Mouse (Mus musculus) embryonic facial prominence, embryonic 13.5 days (tissue): Measurements from ENCODE around the gene Mettl17. TPM values are rescaled to one million over a fixed set of nuclear protein-coding genes. Genes with fewer than 3 reads are reported as not detected.
"Not testable (repeated sequence)": the region's sequence is repeated elsewhere in the genome, so short reads cannot be mapped to it uniquely, and the experiment has no call there.

ENCODE experiments used
- ATAC-seq: fragments of 200-750 bp; cut with Nextera tagmentation; 2 replicates; pipeline ENCODE4 v1.8.0; 2017; ENCODE audit warnings: low read depth; ENCODE audit not compliant: insufficient number of reproducible peaks, insufficient read depth, low FRiP score, low TSS enrichment
- H3K27ac ChIP-seq: fragments of 300-500 bp; sonication (generic); 2 replicates; pipeline ENCODE4 v1.5.1; 2015; ENCODE audit warnings: moderate library complexity, mild to moderate bottlenecking, inconsistent platforms
- H3K27me3 ChIP-seq: fragments of 300-500 bp; sonication (generic); 2 replicates; pipeline ENCODE4 v1.6.1; 2015; ENCODE audit warnings: mild to moderate bottlenecking, inconsistent platforms
- H3K36me3 ChIP-seq: fragments of 300-500 bp; sonication (generic); 2 replicates; pipeline ENCODE4 v1.6.1; 2015; ENCODE audit warnings: mild to moderate bottlenecking, inconsistent platforms
- H3K4me1 ChIP-seq: fragments of 300-500 bp; sonication (generic); 2 replicates; pipeline ENCODE4 v1.6.1; 2015; ENCODE audit warnings: inconsistent platforms
- H3K4me2 ChIP-seq: fragments of 300-500 bp; sonication (generic); 2 replicates; pipeline ENCODE4 v1.6.1; 2015; ENCODE audit warnings: moderate library complexity, mild to moderate bottlenecking, inconsistent platforms
- H3K4me3 ChIP-seq: fragments of 300-500 bp; sonication (generic); 2 replicates; pipeline ENCODE4 v1.5.1; 2015; ENCODE audit warnings: mild to moderate bottlenecking, inconsistent platforms
- H3K9ac ChIP-seq: fragments of 300-500 bp; sonication (generic); 2 replicates; pipeline ENCODE4 v1.6.1; 2015; ENCODE audit warnings: mild to moderate bottlenecking, inconsistent platforms
- H3K9me3 ChIP-seq: fragments of 300-500 bp; sonication (generic); 2 replicates; pipeline ENCODE4 v1.6.1; 2016; ENCODE audit warnings: inconsistent platforms
- WGBS: fragments of 180-500 bp; shearing (Covaris S2); methylation state at CpG from one replicate; pipeline ENCODE4 v1.1.7; 2015; ENCODE audit warnings: mixed read lengths; 5-methylcytosine and 5-hydroxymethylcytosine counted together
- polyA plus RNA-seq: library from polyadenylated mRNA; unstranded; fragments of >200 nt; fragmentation: Nextera tagmentation; extraction: Ambion mirVana; gene quantifications from 2 replicates; pipeline ENCODE4 v1.2.1, GENCODE M21; 2015

The Mettl17 gene
- polyA plus RNA-seq, 1 experiment from 2014 or later: 54.2 TPM

DNA sequence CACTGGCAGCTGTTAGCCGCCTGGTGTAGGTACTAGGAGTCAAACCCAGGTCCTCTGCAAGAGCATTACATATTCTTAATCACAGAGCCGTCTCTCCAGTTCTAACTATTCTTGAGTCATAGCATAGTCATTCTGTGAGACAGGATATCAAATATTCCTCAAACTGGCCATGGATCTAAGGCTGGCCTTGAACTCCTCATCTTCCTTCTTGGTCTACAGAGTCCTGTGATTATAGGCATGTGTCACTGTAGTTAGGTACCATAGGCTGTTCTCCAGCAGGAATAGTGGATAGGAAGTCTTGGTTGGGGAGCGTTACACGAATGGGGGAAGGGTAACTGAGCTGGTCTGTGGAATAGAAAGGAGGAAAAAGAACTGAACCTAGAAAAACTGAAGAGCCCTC is 31.9 kb downstream of the Mettl17 start:
- 86% methylated on average over 4 of the region's 4 CpGs for WGBS
- Histone ChIP-seq H3K4me3 (no peak overlapping the region), H3K27me3 (no peaks in the 10 kb centered on the region), H3K4me2 (no peak overlapping the region), H3K27ac (no peak overlapping the region), H3K4me1 (peaks cover 26% of the 10 kb centered on the region), H3K9ac (no peak overlapping the region), H3K9me3 (no peaks in the 10 kb centered on the region), H3K36me3 (no peaks in the 10 kb centered on the region)
- ATAC-seq: no peak

DNA sequence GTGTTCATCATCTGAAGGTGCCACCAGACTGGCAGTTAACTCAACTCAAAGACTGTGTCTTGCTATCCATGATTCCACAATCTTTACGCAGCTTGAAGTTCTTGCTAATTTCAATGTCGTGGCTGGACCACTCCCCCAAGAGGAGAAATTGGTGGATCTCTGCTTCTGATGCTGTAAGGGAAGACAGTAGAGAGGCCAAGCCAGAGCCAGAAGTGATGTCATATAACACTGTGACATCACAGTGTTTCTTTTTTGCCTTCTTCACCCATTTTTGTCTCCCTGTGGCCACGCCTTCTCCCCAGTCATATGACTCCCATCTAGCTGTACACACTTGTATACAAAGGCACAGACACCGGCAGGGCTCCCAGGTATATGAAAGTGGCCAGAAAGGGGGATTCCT is 33.5 kb downstream of the Mettl17 start, which contains the start of gene Tppp2:
Tppp2 (plus strand) TSS at position 301 of the 400 bp plus-strand sequence.
- WGBS: 88% methylated on average over 4 of the region's 4 CpGs
- H3K4me2 ChIP-seq: no peak within 1 kb of the TSS

DNA sequence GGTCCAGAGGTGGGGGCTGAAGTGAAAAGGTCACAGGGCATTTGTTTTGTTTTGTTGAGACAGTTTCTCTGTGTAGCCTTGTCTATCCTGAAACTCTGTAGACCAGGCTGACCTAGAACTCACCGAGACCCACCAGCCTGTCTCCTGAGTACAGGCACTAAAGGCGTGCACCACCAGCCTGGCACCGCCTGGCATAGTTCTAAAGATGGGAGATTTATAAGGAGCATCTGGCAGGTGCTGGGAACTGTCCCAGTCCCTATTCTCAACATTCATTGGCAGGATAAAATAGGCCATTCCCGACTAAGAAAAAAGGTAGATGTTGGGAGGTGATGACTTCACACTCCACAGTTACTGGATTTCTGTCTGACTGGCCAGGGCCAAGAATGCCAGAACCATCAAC is 34.3 kb downstream of the Mettl17 start:
- Histone ChIP-seq H3K4me2 (no peak overlapping the region), H3K9ac (no peak overlapping the region), H3K27me3 (no peaks in the 10 kb centered on the region), H3K4me1 (peaks cover 38% of the 10 kb centered on the region), H3K4me3 (no peak overlapping the region), H3K27ac (no peak overlapping the region), H3K9me3 (no peaks in the 10 kb centered on the region), H3K36me3 (no peaks in the 10 kb centered on the region)
- ATAC-seq: no peak
- 90% methylated on average over 4 of the region's 4 CpGs for WGBS

More for the DNA sequence above, 33.5 kb downstream of the Mettl17 start, which contains the start of gene Tppp2:
- Histone ChIP-seq H3K9me3 (no peaks in the 10 kb centered on the region), H3K4me3 (no peak within 1 kb of the TSS), H3K27ac (no peak within 1 kb of the TSS), H3K9ac (no peak within 1 kb of the TSS), H3K36me3 (no peaks in the 10 kb centered on the region), H3K27me3 (no peaks in the 10 kb centered on the region), H3K4me1 (peaks cover 34% of the 10 kb centered on the region)
- no peak for ATAC-seq

DNA sequence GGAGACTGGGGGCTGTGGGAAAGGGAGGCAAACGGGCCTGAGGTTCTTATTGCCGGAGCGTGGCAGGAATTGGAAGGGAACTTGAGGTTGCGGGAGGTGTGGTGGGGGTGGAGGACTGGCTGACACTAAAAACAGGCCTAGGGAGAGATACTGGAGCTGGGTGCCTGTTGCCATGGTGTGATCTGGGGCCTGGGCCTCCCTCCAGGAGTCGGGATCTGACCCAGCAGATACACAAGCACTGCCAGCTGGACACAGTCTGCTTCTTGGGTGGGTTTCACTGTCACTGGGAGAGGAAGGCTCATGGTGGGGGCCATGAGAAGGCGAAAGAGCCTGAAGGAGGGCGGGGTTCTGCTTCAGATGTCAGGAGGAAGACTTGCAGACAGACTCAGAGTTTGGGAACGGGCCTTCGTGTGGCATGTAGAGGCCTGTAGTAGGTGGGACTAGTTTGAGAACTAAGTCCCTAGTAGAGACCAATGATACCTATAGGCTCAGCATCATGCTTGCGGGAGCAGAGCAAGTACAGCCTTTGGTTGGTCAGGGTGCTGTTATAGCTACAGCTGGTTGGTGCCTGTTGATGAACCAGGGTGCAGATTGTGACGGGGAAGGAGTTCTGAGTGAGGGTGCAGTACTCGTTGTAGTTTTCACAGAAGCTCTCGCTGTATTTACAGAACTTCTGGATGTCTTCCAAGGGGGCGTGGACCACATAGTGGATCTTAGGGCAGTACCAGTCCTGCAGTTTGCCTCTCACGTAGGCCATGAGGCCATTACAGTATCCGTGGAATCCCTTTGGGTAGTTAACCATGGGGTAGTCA is 37.3 kb downstream of the Mettl17 start:
- H3K36me3 ChIP-seq: no peaks in the 10 kb centered on the region
- no peak overlapping the region for H3K4me3 ChIP-seq
- no peak overlapping the region for H3K4me2 ChIP-seq
- no peaks in the 10 kb centered on the region for H3K27me3 ChIP-seq
- H3K9ac ChIP-seq: no peak overlapping the region
- 75% methylated on average over 16 of the region's 16 CpGs for WGBS
- no peak for ATAC-seq
- peaks cover 22% of the 10 kb centered on the region for H3K4me1 ChIP-seq
- H3K27ac ChIP-seq: peak overlapping the region; percentile 33; the same call in 1 of the 2 replicates
- H3K9me3 ChIP-seq: no peaks in the 10 kb centered on the region

DNA sequence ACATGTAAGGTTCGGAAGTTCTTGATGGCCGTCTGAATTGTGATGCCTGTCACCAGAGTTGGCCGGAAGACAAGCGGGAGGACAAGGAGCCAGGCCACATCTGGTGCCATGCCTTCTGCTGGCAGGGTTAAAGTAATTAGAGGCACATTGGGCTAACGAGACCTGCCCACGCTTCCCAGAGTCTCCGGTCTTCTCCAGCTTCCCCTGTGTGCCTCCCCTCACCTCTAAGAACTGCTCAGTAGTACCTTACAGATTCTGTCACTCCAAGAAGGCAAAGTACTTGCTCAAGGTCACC is 37.9 kb downstream of the Mettl17 start, which contains the start of gene Rnase13:
Rnase13 (minus strand) TSS at position 203 of the 295 bp plus-strand sequence.
- Histone ChIP-seq H3K9ac (no peak within 1 kb of the TSS), H3K27me3 (no peaks in the 10 kb centered on the region), H3K36me3 (no peaks in the 10 kb centered on the region), H3K27ac (peak within 1 kb of the TSS; percentile 33; the same call in 1 of the 2 replicates), H3K4me2 (no peak within 1 kb of the TSS), H3K4me3 (no peak within 1 kb of the TSS), H3K9me3 (no peaks in the 10 kb centered on the region), H3K4me1 (peaks cover 22% of the 10 kb centered on the region)
- ATAC-seq: no peak
- WGBS: 84% methylated on average over 7 of the region's 7 CpGs

DNA sequence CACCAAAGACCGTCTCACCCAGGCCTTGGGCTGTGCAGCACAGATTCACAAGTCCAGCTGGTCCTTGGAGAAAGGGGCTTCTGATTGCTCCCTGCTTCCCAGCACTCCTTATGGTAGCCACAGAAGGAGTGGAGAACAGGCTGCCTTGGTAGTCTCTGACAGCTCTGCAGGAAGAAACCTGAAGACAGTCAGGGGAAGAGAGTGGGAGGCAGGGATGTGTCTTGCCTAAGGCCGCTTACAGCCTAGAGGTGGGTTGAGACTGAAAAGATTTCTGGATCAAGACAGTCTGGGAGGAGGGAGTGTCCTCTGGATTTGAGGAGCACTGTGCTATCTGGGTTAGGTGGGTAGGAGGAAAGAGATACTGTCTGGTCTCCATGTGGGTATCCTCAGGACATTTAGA is 38.3 kb downstream of the Mettl17 start:
- WGBS: 83% methylated on average over 2 of the region's 2 CpGs
- H3K9me3 ChIP-seq: no peaks in the 10 kb centered on the region

DNA sequence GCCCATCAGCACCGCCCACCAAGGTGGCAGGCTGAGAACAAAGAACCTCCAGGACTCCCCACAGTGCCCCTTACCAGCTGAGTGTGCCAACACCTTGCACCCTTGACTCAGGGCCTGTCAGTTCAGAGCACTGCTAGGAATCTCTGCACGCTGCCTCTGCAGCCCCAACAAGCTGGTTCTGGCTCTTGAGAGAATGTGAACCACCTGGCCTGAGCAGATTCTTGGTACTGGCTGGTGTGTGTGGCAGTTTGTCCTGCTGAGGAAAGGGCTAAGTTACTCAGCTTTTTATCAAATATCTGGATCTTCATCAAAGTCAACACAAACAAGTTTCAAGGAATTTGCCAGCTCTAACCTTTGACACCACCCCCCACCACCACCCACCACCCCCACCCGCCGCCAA is 38.9 kb downstream of the Mettl17 start:
- no peaks in the 10 kb centered on the region for H3K9me3 ChIP-seq
- ATAC-seq: no peak
- H3K9ac ChIP-seq: no peak overlapping the region
- no peaks in the 10 kb centered on the region for H3K27me3 ChIP-seq
- 62% methylated on average over 4 of the region's 4 CpGs for WGBS
- no peaks in the 10 kb centered on the region for H3K36me3 ChIP-seq
- peaks cover 22% of the 10 kb centered on the region for H3K4me1 ChIP-seq
- H3K27ac ChIP-seq: no peak overlapping the region
- no peak overlapping the region for H3K4me2 ChIP-seq
- no peak overlapping the region for H3K4me3 ChIP-seq

More for the DNA sequence above, 38.3 kb downstream of the Mettl17 start:
- peaks cover 22% of the 10 kb centered on the region for H3K4me1 ChIP-seq
- H3K9ac ChIP-seq: no peak overlapping the region
- no peak for ATAC-seq
- no peak overlapping the region for H3K27ac ChIP-seq
- no peak overlapping the region for H3K4me3 ChIP-seq
- no peaks in the 10 kb centered on the region for H3K36me3 ChIP-seq
- no peak overlapping the region for H3K4me2 ChIP-seq
- no peaks in the 10 kb centered on the region for H3K27me3 ChIP-seq

DNA sequence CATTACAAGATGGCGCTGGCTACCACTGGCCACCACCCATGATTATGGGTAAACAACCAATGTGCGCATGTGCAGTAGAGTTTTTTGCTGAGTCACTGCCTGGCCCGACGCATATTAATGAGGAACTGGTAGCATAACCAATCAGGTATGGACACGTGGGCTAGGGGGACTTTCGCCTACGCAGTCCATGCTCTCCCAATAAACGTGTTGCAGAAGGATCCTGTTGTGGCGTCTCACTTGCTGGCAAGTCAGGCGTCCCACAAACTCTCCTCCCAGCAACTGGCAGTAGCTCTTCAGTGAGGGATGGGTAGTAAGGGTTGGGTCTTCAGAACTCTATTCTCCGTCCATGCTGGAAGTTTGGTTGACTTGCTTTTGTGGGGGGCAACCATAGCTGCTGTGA is 42.3 kb downstream of the Mettl17 start:
- H3K27me3 ChIP-seq, H3K4me3 ChIP-seq, H3K9me3 ChIP-seq, H3K9ac ChIP-seq, H3K4me2 ChIP-seq, H3K36me3 ChIP-seq, ATAC-seq, H3K27ac ChIP-seq: not testable (repeated sequence)
- H3K4me1 ChIP-seq: peaks cover 18% of the 10 kb centered on the region
- 93% methylated on average over 11 of the region's 11 CpGs for whole genome bisulfite sequencing

DNA sequence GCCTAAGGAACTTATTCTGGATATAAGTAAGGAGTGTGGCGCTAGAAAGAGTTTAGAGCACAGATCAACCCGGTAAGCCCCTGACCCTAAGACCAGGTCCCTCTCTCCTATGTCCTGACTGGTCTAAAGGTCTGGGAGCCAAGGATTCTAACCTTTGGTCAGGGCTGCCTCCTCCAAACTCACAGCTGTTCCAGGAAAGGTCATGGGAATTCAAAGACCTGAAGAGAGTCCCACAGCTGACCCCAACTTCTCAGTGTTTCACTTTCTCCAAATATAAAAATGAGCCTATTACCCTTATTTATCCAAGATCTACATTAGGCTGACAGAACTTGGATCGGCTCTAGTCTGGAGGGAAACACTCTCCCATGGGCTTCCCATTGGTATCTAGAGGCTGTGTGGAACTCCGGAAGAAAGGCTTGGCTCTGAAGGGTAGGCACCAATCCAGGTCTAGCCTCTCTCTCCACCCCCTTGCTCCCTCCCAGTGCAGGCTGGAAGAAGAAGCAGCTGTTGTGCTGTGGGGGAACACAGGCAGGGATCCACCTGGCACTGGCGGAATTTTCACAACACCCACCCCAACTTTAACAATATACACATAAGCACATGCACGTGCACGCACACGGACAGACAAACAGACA is 44.8 kb downstream of the Mettl17 start:
- no peak for ATAC-seq
- Histone ChIP-seq H3K4me2 (no peak overlapping the region), H3K9me3 (no peaks in the 10 kb centered on the region), H3K9ac (no peak overlapping the region; the same call in 1 of the 2 replicates), H3K27me3 (no peaks in the 10 kb centered on the region), H3K4me1 (peaks cover 3% of the 10 kb centered on the region; the same call in 1 of the 2 replicates), H3K27ac (no peak overlapping the region), H3K36me3 (no peaks in the 10 kb centered on the region), H3K4me3 (no peak overlapping the region)
- WGBS: 83% methylated on average over 8 of the region's 8 CpGs

DNA sequence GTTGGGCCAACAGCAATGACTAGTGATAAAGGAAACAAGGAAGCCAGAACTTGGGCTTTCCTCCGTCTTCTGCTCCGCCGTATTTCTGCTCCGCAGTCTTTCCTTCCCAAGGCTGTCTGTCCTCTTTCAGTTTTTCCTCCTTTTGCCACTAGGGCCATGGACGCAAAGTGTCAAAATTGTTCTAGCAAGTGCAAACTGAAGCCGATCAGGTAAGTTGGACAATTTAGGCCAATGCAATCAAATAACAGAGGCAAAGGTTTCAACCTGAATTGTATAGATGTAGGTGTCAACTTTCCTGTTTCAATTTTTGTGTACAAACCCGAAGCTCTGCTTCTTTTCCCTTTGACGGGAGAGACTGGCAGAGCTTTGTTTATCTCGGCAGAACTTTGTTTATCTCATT is 45.3 kb downstream of the Mettl17 start:
- Histone ChIP-seq H3K9ac (no peak overlapping the region; the same call in 1 of the 2 replicates), H3K27ac (no peak overlapping the region), H3K4me3 (no peak overlapping the region), H3K27me3 (no peaks in the 10 kb centered on the region), H3K4me1 (peaks cover 3% of the 10 kb centered on the region; the same call in 1 of the 2 replicates), H3K36me3 (no peaks in the 10 kb centered on the region), H3K4me2 (no peak overlapping the region), H3K9me3 (no peaks in the 10 kb centered on the region)
- WGBS: 59% methylated on average over 9 of the region's 9 CpGs
- no peak for ATAC-seq

DNA sequence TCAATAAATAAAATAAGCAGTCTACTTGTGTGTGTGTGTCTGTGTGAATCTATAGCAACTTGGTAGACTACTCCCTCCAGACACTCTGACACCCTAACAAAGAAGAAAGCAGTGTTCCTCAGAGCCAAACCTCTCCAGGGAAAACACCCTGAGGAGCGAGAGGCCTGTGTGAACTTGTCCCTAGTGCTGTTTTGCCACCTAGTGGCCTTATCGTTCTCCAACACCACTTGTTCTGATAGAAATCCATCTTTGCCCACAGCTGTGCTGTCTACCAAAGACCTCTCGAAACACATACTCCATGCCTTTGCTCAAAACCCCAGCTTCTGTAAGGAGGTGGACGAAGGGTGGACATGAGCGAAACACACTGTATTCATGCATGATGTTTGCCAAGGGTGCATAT is 46.2 kb downstream of the Mettl17 start:
- ATAC-seq: peak; percentile 69; the same call in 1 of the 2 replicates
- H3K9ac ChIP-seq: no peak overlapping the region
- 36% methylated on average over 5 of the region's 5 CpGs for WGBS

More for the DNA sequence above, 46.2 kb downstream of the Mettl17 start:
- no peaks in the 10 kb centered on the region for H3K9me3 ChIP-seq
- no peak overlapping the region for H3K27ac ChIP-seq
- no peaks in the 10 kb centered on the region for H3K36me3 ChIP-seq
- H3K4me3 ChIP-seq: no peak overlapping the region
- peaks cover 3% of the 10 kb centered on the region; the same call in 1 of the 2 replicates for H3K4me1 ChIP-seq
- H3K4me2 ChIP-seq: no peak overlapping the region
- no peaks in the 10 kb centered on the region for H3K27me3 ChIP-seq
